Mouse (Mus musculus) testis, adult 2 months (tissue): ENCODE data around the gene Ugt1a9.

ENCODE experiments used
- CTCF ChIP-seq: fragments of 200-500 bp; IDR thresholded peaks from 2 replicates; pipeline ENCODE4 v1.5.1; 2012; ENCODE audit warnings: low read depth, mild to moderate bottlenecking, inconsistent platforms, low read length, moderate library complexity; ENCODE audit not compliant: control insufficient read depth, insufficient read depth, insufficient replicate concordance
- POLR2A ChIP-seq: fragments of 200-500 bp; IDR thresholded peaks from 2 replicates; pipeline ENCODE4 v1.6.1; 2012; ENCODE audit warnings: low read depth, mild to moderate bottlenecking, inconsistent platforms, low read length, moderate library complexity; ENCODE audit not compliant: control insufficient read depth

- TF ChIP-seq CTCF (no peak), POLR2A (no peak)
These were observed 175.3 kb downstream of the Ugt1a9 start for GRCm38 (mm10) chr1:88245881-88246280.
